Comparison of ENCODE assay signal across 18 mouse cellular contexts in the genomic region with DNA sequence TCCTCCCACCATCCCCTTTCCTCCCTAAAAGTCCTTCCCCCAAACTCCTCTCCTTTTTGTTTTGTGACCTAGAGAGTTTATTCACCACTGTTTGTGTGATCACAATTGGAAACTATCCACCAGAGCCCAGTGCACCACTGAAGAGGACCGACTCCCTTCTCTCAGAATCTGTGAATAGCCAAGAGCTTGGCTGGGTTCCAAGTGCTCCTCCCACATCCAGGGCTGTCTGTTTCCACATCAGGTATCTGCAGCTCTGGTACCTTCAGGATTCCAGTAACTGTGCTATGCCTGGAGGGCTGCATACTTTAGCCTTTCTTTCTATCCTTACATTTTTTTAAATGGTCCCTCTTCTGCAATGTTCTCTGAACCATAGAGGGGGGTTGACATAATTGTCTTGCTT.
DNase-seq lines count a peak whose midpoint lies in the region; ATAC-seq and TF ChIP-seq lines count a peak whose summit lies in the region.
"Had no signal": no experiment of that assay in that cellular context is flagged by ENCODE, and none has a peak within 500 bp of the region (broad histone marks: within the 10 kb centered on the region; RNA-seq: fewer than 3 reads in every experiment).

No protein-coding gene starts in this region.

- H3K9me3 ChIP-seq in forebrain, embryonic 14.5 days (replicated peaks; ENCODE audit: control insufficient read depth, low read length) = no peaks in the 10 kb centered on the region
- H3K9me3 ChIP-seq in forebrain, embryonic 12.5 days = no peaks in the 10 kb centered on the region
- H3K9me3 ChIP-seq in limb, embryonic 14.5 days (ENCODE audit: control insufficient read depth, low read length) = no peaks in the 10 kb centered on the region
- H3K9me3 ChIP-seq in limb, embryonic 10.5 days (replicated peaks) = no peaks in the 10 kb centered on the region
- H3K9me3 ChIP-seq: liver, embryonic 13.5 days; neural tube, embryonic 15.5 days had no signal

- 0 out of 2 replicates have a peak, but pooled peaks have one; percentile 26 for ATAC-seq in forebrain, embryonic 14.5 days
- ATAC-seq in forebrain, embryonic 12.5 days (ENCODE audit: low FRiP score) = no peak
- no peak for ATAC-seq in limb, embryonic 14.5 days (ENCODE audit: low FRiP score, low read depth)

- H3K27me3 ChIP-seq in forebrain, embryonic 14.5 days (replicated peaks; ENCODE audit: control insufficient read depth, insufficient read depth, low read length) = no peaks in the 10 kb centered on the region
- no peaks in the 10 kb centered on the region for H3K27me3 ChIP-seq in forebrain, embryonic 12.5 days
- H3K27me3 ChIP-seq in limb, embryonic 14.5 days (ENCODE audit: control insufficient read depth, insufficient read depth, low read length) = no peaks in the 10 kb centered on the region
- H3K27me3 ChIP-seq in limb, embryonic 10.5 days (ENCODE audit: low read depth, poor library complexity, severe bottlenecking) = no peaks in the 10 kb centered on the region
- H3K27me3 ChIP-seq: liver, embryonic 13.5 days; neural tube, embryonic 15.5 days had no signal

- no peak overlapping the region for H3K27ac ChIP-seq in forebrain, embryonic 14.5 days (ENCODE audit: low read depth, low read length)
- no peak overlapping the region for H3K27ac ChIP-seq in forebrain, embryonic 12.5 days
- no peak overlapping the region for H3K27ac ChIP-seq in limb, embryonic 14.5 days (replicated peaks; ENCODE audit: low read depth, low read length)
- no peak overlapping the region for H3K27ac ChIP-seq in limb, embryonic 10.5 days
- H3K27ac ChIP-seq: liver, embryonic 13.5 days; neural tube, embryonic 15.5 days had no signal

- peak; percentile 43 for DNase-seq in forebrain, embryonic 14.5 days (ENCODE audit: low spot score)
- DNase-seq in limb, embryonic 14.5 days (ENCODE audit: low spot score) = peak; percentile 40
- DNase-seq in limb, embryonic 10.5 days (ENCODE audit: low spot score) = no peak
- peak; percentile 4 for DNase-seq in ovary, postnatal 36 days (ENCODE audit: low spot score)
- no peak for DNase-seq in ovary, adult 18-20 months (ENCODE audit: low spot score)
- DNase-seq in brain, adult 2 months (ENCODE audit: low read depth, low spot score) = peak; percentile 30
- DNase-seq in layer of hippocampus, postnatal 36 days = no peak
- DNase-seq: B cell, adult 2 months; cerebellum, adult 11-12 months; gastrocnemius, postnatal 14 days; liver, embryonic 13.5 days; lung, postnatal 36 days; right cerebral cortex, adult 18-20 months; spleen, adult 18-20 months had no signal

- H3K9ac ChIP-seq in forebrain, embryonic 14.5 days (ENCODE audit: low read length) = no peak overlapping the region
- H3K9ac ChIP-seq in forebrain, embryonic 12.5 days = no peak overlapping the region
- H3K9ac ChIP-seq in limb, embryonic 14.5 days (ENCODE audit: low read depth, low read length, severe bottlenecking) = no peak overlapping the region
- H3K9ac ChIP-seq: liver, embryonic 13.5 days; neural tube, embryonic 15.5 days had no signal

- no peak for TF ChIP-seq POLR2A in limb, embryonic 14.5 days (IDR thresholded peaks at IDR 0.05; ENCODE audit: borderline replicate concordance, extremely low read depth, insufficient read depth, insufficient read length)

- no peak overlapping the region for H3K4me2 ChIP-seq in forebrain, embryonic 14.5 days (ENCODE audit: low read length)
- no peak overlapping the region for H3K4me2 ChIP-seq in forebrain, embryonic 12.5 days
- H3K4me2 ChIP-seq in limb, embryonic 14.5 days (replicated peaks; ENCODE audit: low read depth, low read length, severe bottlenecking) = no peak overlapping the region
- H3K4me2 ChIP-seq: liver, embryonic 13.5 days; midbrain, embryonic 11.5 days; neural tube, embryonic 15.5 days had no signal

- no peaks in the 10 kb centered on the region for H3K36me3 ChIP-seq in forebrain, embryonic 14.5 days (ENCODE audit: control insufficient read depth, insufficient read depth, low read length)
- no peaks in the 10 kb centered on the region for H3K36me3 ChIP-seq in forebrain, embryonic 12.5 days (replicated peaks)
- H3K36me3 ChIP-seq in limb, embryonic 14.5 days (ENCODE audit: control insufficient read depth, insufficient read depth, low read length) = no peaks in the 10 kb centered on the region
- no peaks in the 10 kb centered on the region for H3K36me3 ChIP-seq in limb, embryonic 10.5 days
- H3K36me3 ChIP-seq: liver, embryonic 13.5 days; neural tube, embryonic 15.5 days had no signal

- H3K4me3 ChIP-seq in forebrain, embryonic 14.5 days (ENCODE audit: low read depth, low read length) = no peak overlapping the region
- H3K4me3 ChIP-seq in forebrain, embryonic 12.5 days (replicated peaks) = no peak overlapping the region
- no peak overlapping the region for H3K4me3 ChIP-seq in limb, embryonic 14.5 days (replicated peaks; ENCODE audit: low read length)
- no peak overlapping the region for H3K4me3 ChIP-seq in limb, embryonic 10.5 days
- H3K4me3 ChIP-seq: liver, embryonic 13.5 days; myocyte; neural tube, embryonic 15.5 days had no signal

- H3K4me1 ChIP-seq in forebrain, embryonic 14.5 days (ENCODE audit: control insufficient read depth, insufficient read depth, low read length) = no peaks in the 10 kb centered on the region
- no peaks in the 10 kb centered on the region; the same call in 1 of the 2 replicates for H3K4me1 ChIP-seq in forebrain, embryonic 12.5 days
- no peaks in the 10 kb centered on the region for H3K4me1 ChIP-seq in limb, embryonic 14.5 days (ENCODE audit: control insufficient read depth, insufficient read depth, low read length)
- H3K4me1 ChIP-seq in limb, embryonic 10.5 days = no peaks in the 10 kb centered on the region
- H3K4me1 ChIP-seq: liver, embryonic 13.5 days; neural tube, embryonic 15.5 days had no signal

- 3% methylated on average over 1 of the region's 1 CpGs for WGBS in forebrain, embryonic 14.5 days
- WGBS in forebrain, embryonic 12.5 days = 43% methylated on average over 1 of the region's 1 CpGs
- WGBS in limb, embryonic 14.5 days = 47% methylated on average over 1 of the region's 1 CpGs
- WGBS in limb, embryonic 10.5 days = 79% methylated on average over 1 of the region's 1 CpGs

Comparison
In these comparisons a context has a peak if more than half of its experiments do, and no peak if none do; other contexts are left out.
1. DNase-seq: peak in forebrain, embryonic 14.5 days (single experiment), limb, embryonic 14.5 days (single experiment), ovary, postnatal 36 days (single experiment) and brain, adult 2 months (single experiment); none in limb, embryonic 10.5 days (single experiment), ovary, adult 18-20 months (single experiment) and layer of hippocampus, postnatal 36 days (0 of 2).